Mouse (Mus musculus): ENCODE results near the gene Lrrc18.
A peak's percentile ranks its signal among the peaks of the same experiment; 100 is the strongest.

The Lrrc18 gene

GRCm38 (mm10) chr14:32991082-32991481 lies at the start of gene Lrrc18:
Gene Lrrc18 (plus strand): TSS chr14:32991382.
- no peak for DNase-seq

DNA sequence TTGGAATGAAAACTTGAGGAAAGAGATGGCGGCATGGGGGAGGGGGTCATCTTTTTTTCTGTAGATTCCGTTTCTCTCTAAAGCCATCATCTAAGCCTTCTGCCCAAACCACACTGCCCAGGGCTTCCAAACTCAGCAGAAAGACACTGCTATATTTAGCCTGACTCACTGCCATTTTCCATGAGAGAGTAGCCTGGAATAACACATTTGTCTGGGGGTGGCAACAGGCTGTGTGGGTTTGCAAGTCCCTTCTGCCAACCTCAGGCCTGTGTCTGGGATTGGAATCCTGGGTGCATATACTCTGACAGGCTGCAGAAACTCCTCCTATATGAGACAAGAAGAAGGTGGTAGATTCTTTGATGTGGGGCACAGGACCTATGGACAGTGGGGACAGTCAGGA lies 43.7 kb upstream of the Lrrc18 start:
- DNase-seq: peak; percentile 91

GRCm38 (mm10) chr14:32950312-32951301 lies 40.6 kb upstream of the Lrrc18 start:
- peak; percentile 98 for DNase-seq

- DNase-seq: peak; percentile 97
These were observed 34.7 kb upstream of the Lrrc18 start for GRCm38 (mm10) chr14:32956486-32956885.

GRCm38 (mm10) chr14:32958671-32959070 lies 32.5 kb upstream of the Lrrc18 start:
- DNase-seq: no peak

GRCm38 (mm10) chr14:32960481-32960880 lies 30.7 kb upstream of the Lrrc18 start:
- DNase-seq: peak; percentile 95

- DNase-seq: no peak
These were observed 26.4 kb upstream of the Lrrc18 start for GRCm38 (mm10) chr14:32964742-32965141.

- no peak for DNase-seq
These were observed 20.5 kb upstream of the Lrrc18 start for GRCm38 (mm10) chr14:32970700-32971099.

- no peak for DNase-seq
These were observed 6.9 kb upstream of the Lrrc18 start for GRCm38 (mm10) chr14:32984176-32984738.

- DNase-seq: no peak
These were observed 4.5 kb upstream of the Lrrc18 start for GRCm38 (mm10) chr14:32986659-32987058.

DNA sequence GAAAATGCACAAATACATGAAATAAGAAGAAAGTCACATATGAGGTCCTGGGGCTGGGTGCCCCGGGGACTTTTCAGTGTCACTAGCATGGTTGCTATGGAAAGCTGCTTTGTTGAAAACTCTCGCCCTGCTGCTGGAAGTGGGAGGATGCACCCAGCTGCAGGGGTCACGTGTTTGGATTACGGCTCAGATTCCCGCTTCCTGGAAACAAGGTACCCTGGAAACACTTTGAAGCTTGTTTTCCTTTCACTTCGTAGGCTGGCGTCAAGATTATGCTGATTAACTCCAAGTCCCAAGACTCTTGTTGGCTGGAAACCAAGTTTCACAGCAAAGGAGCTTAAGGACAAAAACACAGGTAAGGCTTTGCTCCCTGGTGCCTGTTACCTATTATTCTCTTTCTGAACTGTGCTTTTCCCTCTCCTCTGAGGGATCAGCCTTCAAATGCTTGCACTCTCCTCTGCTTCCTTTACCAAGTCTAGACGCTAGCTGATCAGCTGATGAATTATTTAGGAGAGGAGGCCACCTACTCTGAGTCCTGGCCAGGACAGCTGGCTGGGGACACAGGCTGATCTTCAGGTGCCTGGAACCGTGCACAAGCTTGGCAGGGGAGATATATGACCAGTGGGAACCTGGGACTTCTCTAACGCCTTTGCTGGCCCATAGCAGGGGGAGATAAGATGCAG lies 3.9 kb downstream of the Lrrc18 start:
- DNase-seq: peak; percentile 95

DNA sequence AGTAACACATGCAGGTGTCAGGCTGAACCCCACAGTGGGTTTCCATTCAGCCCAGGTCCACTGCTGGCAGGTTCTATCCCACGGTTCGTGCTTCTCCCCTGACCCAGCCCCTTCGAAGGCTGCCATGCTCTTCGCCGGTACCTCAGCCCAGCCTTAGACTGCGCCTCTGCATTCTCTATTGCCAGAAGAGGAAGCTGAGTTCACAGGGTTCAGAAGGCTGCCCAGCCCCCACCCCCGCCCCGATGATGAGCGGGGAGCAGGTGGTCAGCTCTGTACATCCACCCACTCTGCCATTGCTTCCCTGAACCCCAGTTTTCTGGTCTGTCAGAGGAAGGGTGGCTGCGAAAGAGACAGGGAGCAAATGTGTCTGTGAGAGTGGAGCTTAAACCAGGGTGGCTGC lies 8.3 kb downstream of the Lrrc18 start:
- DNase-seq: no peak

DNA sequence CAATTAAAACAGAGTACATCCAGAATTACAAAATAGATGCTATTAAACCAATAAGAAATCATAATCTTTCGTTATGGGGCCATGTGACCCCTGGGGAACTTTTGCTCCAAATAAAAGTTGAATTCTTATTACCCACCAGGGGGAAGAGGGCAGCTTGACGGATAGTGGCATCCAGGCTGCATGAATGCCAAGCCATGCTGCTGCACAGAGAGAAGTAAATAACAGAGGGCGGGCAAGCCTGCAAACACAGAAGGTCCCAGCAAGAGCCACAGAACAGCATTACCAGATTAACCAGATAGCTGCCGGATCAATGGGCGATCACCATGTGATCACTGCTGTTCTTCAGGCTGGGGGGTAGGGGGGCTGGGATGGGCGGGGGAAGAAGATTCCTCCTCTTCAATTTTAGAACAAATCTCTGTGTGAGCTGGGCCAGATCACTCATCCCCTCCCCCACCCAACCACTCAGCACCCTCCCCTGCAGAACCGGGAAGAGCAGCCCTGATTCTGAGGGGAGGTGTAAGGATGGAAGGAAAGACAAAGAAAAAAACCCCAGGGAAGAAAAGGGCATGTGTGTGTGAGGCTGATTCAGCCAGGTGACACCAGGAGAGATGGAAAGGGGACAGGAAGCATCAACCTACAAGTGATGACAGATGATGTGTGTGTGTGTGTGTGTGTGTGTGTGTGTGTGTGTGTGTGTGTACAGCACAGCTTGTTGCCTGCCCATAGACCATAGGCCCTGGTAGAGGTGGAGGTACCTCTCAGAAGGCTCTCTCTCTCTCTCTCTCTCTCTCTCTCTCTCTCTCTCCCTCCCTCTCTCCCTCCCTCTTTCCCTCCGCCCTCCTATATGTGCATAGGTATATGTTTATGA lies 9.2 kb downstream of the Lrrc18 start:
- no peak for DNase-seq

- DNase-seq: no peak
These were observed 13.9 kb downstream of the Lrrc18 start for GRCm38 (mm10) chr14:33005114-33005513.

DNA sequence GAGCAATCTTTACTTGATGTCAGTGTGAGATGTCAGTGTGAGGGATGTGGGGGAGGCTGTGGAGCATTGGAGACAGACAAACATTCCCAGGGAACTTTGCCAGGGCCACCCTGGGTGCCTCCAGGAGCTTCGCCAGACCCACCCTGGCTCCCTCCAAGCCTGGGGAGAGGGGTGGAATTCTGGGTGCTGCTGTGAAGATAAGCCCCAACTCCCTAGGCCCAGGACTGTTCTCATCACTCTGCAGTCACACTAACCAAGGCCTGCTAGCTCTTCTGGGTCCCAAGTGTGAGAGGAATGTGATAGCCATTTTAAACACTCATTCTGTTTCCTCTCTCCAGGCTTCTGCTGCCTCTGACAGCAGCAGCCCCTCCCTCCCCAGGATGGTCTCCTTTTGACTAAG lies 16.5 kb downstream of the Lrrc18 start:
- no peak for DNase-seq

DNA sequence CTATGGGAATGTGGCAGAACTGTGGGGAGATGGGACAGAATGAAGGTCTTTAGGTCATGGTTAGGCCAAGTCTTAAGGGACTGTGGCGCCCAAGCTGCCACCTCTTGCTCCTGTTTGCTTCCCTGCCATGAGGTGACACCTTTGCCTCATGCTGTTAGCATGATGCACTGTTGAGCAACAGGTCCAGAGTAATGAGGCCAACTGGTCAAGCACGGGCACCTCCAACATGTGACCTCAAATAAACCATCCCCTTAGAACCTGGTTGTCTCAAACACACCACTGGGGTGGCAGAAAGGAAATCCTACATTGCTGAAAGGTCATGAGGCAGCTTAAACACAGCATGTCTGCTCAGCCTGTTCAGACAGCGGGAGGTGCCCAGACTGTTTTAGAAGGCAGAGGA lies 27.9 kb downstream of the Lrrc18 start:
- peak; percentile 65 for DNase-seq

- DNase-seq: no peak
These were observed 28.4 kb downstream of the Lrrc18 start for GRCm38 (mm10) chr14:33019606-33020005.

DNA sequence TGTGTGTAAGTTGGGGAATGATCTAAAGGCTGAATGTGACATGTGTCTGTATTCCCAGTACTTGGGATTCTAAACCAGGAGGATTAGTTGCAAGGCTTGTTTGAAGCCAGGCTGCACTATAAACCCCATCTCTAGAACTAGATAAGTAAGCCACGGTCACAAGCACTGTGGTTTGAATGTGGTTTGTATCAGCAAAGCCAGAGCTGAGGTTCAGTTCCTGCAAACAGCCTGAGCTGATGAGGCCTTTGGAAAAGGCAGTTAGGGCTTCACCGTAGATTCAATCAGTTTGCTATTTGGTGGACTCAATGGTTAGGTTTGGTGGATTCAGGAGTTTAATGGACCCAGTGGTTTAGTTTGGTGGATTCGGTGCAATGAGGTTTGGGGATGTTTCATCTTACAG lies 39.7 kb downstream of the Lrrc18 start:
- DNase-seq: no peak

DNA sequence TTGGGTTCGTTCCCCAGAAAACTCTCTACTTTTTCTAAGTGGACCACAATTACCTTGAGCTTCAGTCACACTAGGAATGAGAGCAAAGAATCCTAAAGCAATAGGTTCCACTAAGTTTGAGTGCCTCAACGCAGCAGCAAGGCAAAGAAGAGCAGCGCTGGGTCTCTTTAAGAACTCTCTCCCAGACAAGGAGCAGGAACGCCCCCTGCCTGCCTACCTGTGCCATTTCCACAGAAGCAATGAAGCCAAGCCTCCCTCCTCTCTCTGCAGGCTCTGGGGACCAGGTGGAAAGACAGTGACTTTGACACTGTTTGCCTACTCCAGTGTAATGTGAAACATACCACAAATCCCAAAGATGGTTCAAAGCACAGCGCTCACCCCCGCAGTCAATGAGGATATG lies 42.2 kb downstream of the Lrrc18 start:
- DNase-seq: no peak

GRCm38 (mm10) chr14:33035386-33035785 lies 44.2 kb downstream of the Lrrc18 start:
- no peak for DNase-seq

- no peak for DNase-seq
These were observed 45.6 kb downstream of the Lrrc18 start for GRCm38 (mm10) chr14:33036811-33037210.

DNA sequence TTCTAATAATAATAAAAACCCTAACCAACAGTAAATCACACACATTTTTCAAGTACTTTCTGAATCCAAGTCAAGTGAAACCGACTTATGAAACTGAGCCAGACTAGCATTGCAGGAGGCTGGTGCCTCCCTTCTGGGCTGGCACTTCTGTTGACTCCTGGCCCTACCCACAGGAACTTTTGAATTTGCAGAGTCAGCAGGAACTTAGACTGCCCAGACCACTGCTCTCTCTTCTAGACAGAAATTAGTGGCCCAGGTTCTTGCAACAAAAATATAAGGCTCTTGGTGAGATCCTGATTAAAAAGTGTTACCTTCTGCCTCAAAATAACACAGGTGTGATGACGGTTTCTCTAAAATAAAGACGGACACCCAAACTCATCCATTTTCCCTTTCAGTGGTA lies 54.0 kb downstream of the Lrrc18 start:
- DNase-seq: no peak

DNA sequence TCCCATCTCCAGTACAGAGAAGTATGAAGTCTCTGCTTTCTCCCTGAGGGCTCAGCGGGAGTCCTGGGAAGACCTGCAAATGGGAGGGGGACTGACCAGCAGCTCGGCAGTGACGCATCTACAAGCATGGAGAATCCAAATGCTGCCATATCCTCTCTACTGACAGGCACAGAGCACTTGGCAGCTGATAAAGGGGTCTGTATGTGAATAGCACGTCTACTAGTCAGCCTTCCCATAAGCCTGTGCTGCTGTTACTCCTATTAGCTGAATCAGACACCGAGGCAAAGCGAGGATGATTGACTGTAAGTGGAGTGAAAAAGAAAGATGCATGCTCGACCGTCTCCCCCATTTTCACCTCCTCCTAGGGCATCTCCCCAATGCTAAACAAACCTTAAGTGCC lies 62.3 kb downstream of the Lrrc18 start:
- DNase-seq: peak; percentile 52
